Mouse (Mus musculus) c-Kit-positive CD71-positive TER-119-positive erythroid progenitor cells, embryonic 14.5 days (primary cell): ENCODE results near the gene Trip12.

Source experiments
- DNase-seq: peaks from one replicate; pipeline ENCODE4 v3.0.0-alpha.2; 2013; ENCODE audit warnings: low spot score

Trip12 gene

GRCm38 (mm10) chr1:84840018-84840664 is at the start of gene Trip12:
Gene Trip12 (minus strand): TSS chr1:84840516.
- DNase-seq = peak; percentile 53

GRCm38 (mm10) chr1:84890005-84890393 is 49.7 kb upstream of the Trip12 start:
- DNase-seq = no peak

- no peak for DNase-seq
Observed at GRCm38 (mm10) chr1:84889330-84890004, 49.2 kb upstream of the Trip12 start.

- no peak for DNase-seq
Observed at GRCm38 (mm10) chr1:84885921-84886320, 45.6 kb upstream of the Trip12 start.

- DNase-seq = peak; percentile 37
Observed at GRCm38 (mm10) chr1:84885174-84885573, 44.9 kb upstream of the Trip12 start.

- DNase-seq = no peak
Observed at GRCm38 (mm10) chr1:84883889-84884288, 43.6 kb upstream of the Trip12 start.

DNA sequence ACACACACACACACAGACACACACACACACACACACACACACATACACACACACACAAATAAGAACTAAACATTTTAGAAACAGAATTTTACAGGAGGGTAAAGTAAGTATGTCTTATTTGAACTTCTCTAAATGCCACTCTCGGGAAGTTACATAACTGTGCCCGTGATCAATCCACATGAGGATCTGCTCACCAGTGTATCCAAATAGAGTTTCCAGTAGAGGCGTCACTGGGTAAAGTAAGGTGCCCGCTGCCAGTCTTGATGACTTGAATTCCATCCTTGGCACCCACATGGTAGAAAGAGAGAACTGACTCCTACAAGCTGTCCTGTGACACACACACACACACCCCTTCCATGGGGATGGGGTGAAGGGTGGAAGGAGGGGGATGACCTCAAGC is 42.6 kb upstream of the Trip12 start:
- no peak for DNase-seq

DNA sequence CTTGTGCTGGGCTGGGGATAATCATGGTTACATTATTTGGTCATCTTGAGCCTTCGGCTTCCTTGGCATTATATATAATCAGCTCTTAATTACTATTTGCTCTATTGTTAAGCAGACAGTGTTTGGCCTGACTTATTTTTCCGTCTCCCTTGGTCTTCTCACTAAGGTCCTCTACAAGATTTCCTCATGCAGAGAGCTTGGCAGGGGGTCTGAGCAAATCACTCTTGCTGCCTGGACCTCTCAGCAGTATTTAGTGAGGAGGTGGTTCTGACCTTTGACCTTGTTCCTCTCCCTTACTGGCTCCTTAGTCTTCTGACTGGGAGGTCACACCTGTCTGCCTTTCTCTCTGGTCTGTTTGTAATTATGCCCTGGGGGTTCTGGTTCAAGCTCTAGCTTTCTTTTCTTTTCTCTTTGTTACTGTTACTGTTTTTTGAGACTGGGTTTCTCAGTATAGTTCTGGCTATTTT is 41.8 kb upstream of the Trip12 start:
- no peak for DNase-seq

GRCm38 (mm10) chr1:84881248-84882065 is 41.1 kb upstream of the Trip12 start:
- no peak for DNase-seq

GRCm38 (mm10) chr1:84879571-84880120 is 39.3 kb upstream of the Trip12 start:
- no peak for DNase-seq

- DNase-seq = no peak
Observed at GRCm38 (mm10) chr1:84877590-84877989, 37.3 kb upstream of the Trip12 start.

DNA sequence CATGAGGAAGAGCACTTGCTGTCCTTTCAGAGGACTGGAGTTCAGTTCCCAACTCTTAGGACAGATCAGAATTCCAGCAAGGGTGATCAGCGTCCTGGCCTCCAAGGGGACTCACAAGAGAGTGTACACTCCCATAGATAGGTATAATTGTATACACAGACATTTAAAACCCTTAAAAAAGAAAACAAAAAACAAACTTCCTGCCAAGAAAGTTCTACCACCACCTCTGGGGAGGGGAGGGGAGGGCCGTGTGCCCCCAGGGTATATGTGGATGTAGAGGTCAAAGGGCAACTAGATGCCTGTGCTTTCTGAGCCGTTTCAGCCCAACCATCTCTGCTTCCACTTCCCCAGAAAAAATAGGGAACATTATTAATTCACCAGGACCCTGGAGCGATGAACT is 32.6 kb upstream of the Trip12 start:
- no peak for DNase-seq

GRCm38 (mm10) chr1:84872105-84872504 is 31.8 kb upstream of the Trip12 start:
- no peak for DNase-seq

- no peak for DNase-seq
Observed at GRCm38 (mm10) chr1:84871131-84871530, 30.8 kb upstream of the Trip12 start.

GRCm38 (mm10) chr1:84869498-84869897 is 29.2 kb upstream of the Trip12 start:
- DNase-seq = no peak

- no peak for DNase-seq
Observed at GRCm38 (mm10) chr1:84868841-84869240, 28.5 kb upstream of the Trip12 start.

- DNase-seq = no peak
Observed at GRCm38 (mm10) chr1:84868311-84868710, 28.0 kb upstream of the Trip12 start.

DNA sequence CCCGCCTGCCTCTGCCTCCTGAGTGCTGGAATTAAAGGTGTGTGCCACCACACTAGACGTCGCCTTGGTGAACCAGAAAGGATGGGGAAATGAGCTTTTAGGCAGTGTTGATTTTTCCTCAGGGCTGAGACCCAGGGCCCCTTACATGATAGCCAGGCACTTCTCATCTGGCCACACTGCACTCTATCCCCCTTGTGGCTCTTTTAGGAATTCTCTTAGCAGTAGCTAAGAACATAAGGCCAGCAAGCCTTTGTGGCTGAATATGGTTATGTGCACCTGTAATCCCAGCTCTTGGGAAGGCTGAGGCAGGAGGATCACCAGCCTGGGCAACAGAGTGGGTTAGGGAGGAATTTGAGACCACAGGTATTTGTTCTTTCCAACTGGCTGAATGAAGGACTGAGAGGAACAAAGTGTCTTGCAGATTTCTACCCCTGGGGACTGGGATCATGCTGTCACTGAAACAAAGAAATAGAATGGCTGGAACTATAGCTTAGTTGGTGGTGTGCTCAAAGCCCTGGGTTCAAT is 26.5 kb upstream of the Trip12 start:
- DNase-seq = no peak

- DNase-seq = no peak
Observed at GRCm38 (mm10) chr1:84866231-84866630, 25.9 kb upstream of the Trip12 start.

- DNase-seq = no peak
Observed at GRCm38 (mm10) chr1:84864645-84865044, 24.3 kb upstream of the Trip12 start.

GRCm38 (mm10) chr1:84861255-84861630 is 20.9 kb upstream of the Trip12 start:
- no peak for DNase-seq
